ENCODE assay signal across 20 mouse cellular contexts in genomic region chr9:61261739-61262333, GRCm38 (mm10).
DNase-seq lines count a peak whose midpoint lies in the region; ATAC-seq and TF ChIP-seq lines count a peak whose summit lies in the region.
"Had no signal": no experiment of that assay in that cellular context is flagged by ENCODE, and none has a peak within 500 bp of the region (broad histone marks: within the 10 kb centered on the region; RNA-seq: fewer than 3 reads in every experiment).

No protein-coding gene starts in this region.

- no peak overlapping the region for H3K4me3 ChIP-seq in forebrain, embryonic 15.5 days
- H3K4me3 ChIP-seq in forebrain, embryonic 12.5 days (replicated peaks), result no peak overlapping the region
- no peak overlapping the region for H3K4me3 ChIP-seq in embryonic facial prominence, embryonic 10.5 days
- no peak overlapping the region for H3K4me3 ChIP-seq in hindbrain, embryonic 15.5 days
- no peak overlapping the region for H3K4me3 ChIP-seq in midbrain, postnatal 0 days (ENCODE audit: low read depth, low read length)
- no peak overlapping the region for H3K4me3 ChIP-seq in kidney, embryonic 15.5 days (replicated peaks)
- H3K4me3 ChIP-seq: heart, embryonic 13.5 days; myocyte had no signal

- H3K9ac ChIP-seq in forebrain, embryonic 15.5 days (replicated peaks), result no peak overlapping the region
- H3K9ac ChIP-seq in forebrain, embryonic 12.5 days, result no peak overlapping the region
- no peak overlapping the region for H3K9ac ChIP-seq in hindbrain, embryonic 15.5 days
- H3K9ac ChIP-seq in midbrain, postnatal 0 days (replicated peaks; ENCODE audit: low read length, poor library complexity, severe bottlenecking), result no peak overlapping the region
- H3K9ac ChIP-seq in kidney, embryonic 15.5 days, result no peak overlapping the region
- H3K9ac ChIP-seq: heart, embryonic 13.5 days had no signal

- H3K9me3 ChIP-seq in forebrain, embryonic 15.5 days, result no peaks in the 10 kb centered on the region; the same call in 1 of the 2 replicates
- H3K9me3 ChIP-seq in forebrain, embryonic 12.5 days, result 0 out of 2 replicates have a peak, but pooled peaks cover 6% of the 10 kb centered on the region
- H3K9me3 ChIP-seq in embryonic facial prominence, embryonic 10.5 days, result peaks cover 13% of the 10 kb centered on the region; the same call in 1 of the 2 replicates
- H3K9me3 ChIP-seq in hindbrain, embryonic 15.5 days, result no peaks in the 10 kb centered on the region
- H3K9me3 ChIP-seq in midbrain, postnatal 0 days (ENCODE audit: low read length), result peaks cover 3% of the 10 kb centered on the region; the same call in 1 of the 2 replicates
- peaks cover 5% of the 10 kb centered on the region; the same call in 1 of the 2 replicates for H3K9me3 ChIP-seq in kidney, embryonic 15.5 days (replicated peaks)

- peak; percentile 28 for DNase-seq in embryonic facial prominence, embryonic 10.5 days (ENCODE audit: low spot score)
- peak; percentile 54 for DNase-seq in midbrain, postnatal 0 days (ENCODE audit: low spot score)
- DNase-seq in adrenal gland, adult (ENCODE audit: inconsistent age in 2 of 2, low spot score in 1 of 2), result no peak
- DNase-seq: adrenal gland, postnatal 10 days; cerebellum, adult 8-10 months; heart, postnatal 36 days; kidney, postnatal 10 days; left cerebral cortex, postnatal 4 days; lung, adult 2 months; right cerebral cortex, postnatal 25 days had no signal

- WGBS in forebrain, embryonic 15.5 days, result 37% methylated on average over 12 of the region's 12 CpGs
- 63% methylated on average over 12 of the region's 12 CpGs for WGBS in forebrain, embryonic 12.5 days
- 49% methylated on average over 12 of the region's 12 CpGs for WGBS in embryonic facial prominence, embryonic 10.5 days
- 15% methylated on average over 12 of the region's 12 CpGs for WGBS in hindbrain, embryonic 15.5 days
- WGBS in midbrain, postnatal 0 days, result 13% methylated on average over 12 of the region's 12 CpGs
- WGBS in kidney, embryonic 15.5 days, result 33% methylated on average over 12 of the region's 12 CpGs

- peaks cover 19% of the 10 kb centered on the region for H3K4me1 ChIP-seq in forebrain, embryonic 15.5 days
- H3K4me1 ChIP-seq in forebrain, embryonic 12.5 days, result peaks cover 43% of the 10 kb centered on the region
- peaks cover 56% of the 10 kb centered on the region for H3K4me1 ChIP-seq in embryonic facial prominence, embryonic 10.5 days
- H3K4me1 ChIP-seq in hindbrain, embryonic 15.5 days (replicated peaks), result peaks cover 52% of the 10 kb centered on the region
- peaks cover 8% of the 10 kb centered on the region; the same call in 1 of the 2 replicates for H3K4me1 ChIP-seq in midbrain, postnatal 0 days (ENCODE audit: insufficient read depth, low read length)
- H3K4me1 ChIP-seq in kidney, embryonic 15.5 days, result peaks cover 34% of the 10 kb centered on the region

- 0 out of 2 replicates have a peak, but pooled peaks have one; percentile 38 for ATAC-seq in forebrain, embryonic 15.5 days (replicated peaks)
- no peak for ATAC-seq in forebrain, embryonic 12.5 days (ENCODE audit: low FRiP score)
- peak; percentile 52; the same call in 1 of the 2 replicates for ATAC-seq in hindbrain, embryonic 15.5 days (ENCODE audit: low FRiP score, low read depth)
- ATAC-seq in midbrain, postnatal 0 days (ENCODE audit: low FRiP score), result peak; percentile 34; the same call in 1 of the 2 replicates
- ATAC-seq in kidney, embryonic 15.5 days (replicated peaks; ENCODE audit: low FRiP score), result no peak
- no peak for ATAC-seq in megakaryocyte, adult 5-6 weeks (ENCODE audit: poor library complexity, severe bottlenecking)
- ATAC-seq: forebrain, embryonic 14.5 days; intestine, embryonic 16.5 days had no signal

- TF ChIP-seq CTCF in midbrain, postnatal 0 days (IDR thresholded peaks at IDR 0.05), result no peak

- H3K27me3 ChIP-seq in forebrain, embryonic 15.5 days, result no peaks in the 10 kb centered on the region
- H3K27me3 ChIP-seq in forebrain, embryonic 12.5 days, result peaks cover 8% of the 10 kb centered on the region; the same call in 1 of the 2 replicates
- peaks cover 49% of the 10 kb centered on the region for H3K27me3 ChIP-seq in embryonic facial prominence, embryonic 10.5 days (replicated peaks; ENCODE audit: low read depth, poor library complexity, severe bottlenecking)
- no peaks in the 10 kb centered on the region for H3K27me3 ChIP-seq in hindbrain, embryonic 15.5 days
- 0 out of 2 replicates have a peak, but pooled peaks cover 3% of the 10 kb centered on the region for H3K27me3 ChIP-seq in midbrain, postnatal 0 days (ENCODE audit: insufficient read depth, low read length)
- H3K27me3 ChIP-seq in kidney, embryonic 15.5 days, result peaks cover 14% of the 10 kb centered on the region; the same call in 1 of the 2 replicates

- no peak overlapping the region for H3K27ac ChIP-seq in forebrain, embryonic 15.5 days (replicated peaks)
- H3K27ac ChIP-seq in forebrain, embryonic 12.5 days, result no peak overlapping the region
- no peak overlapping the region for H3K27ac ChIP-seq in embryonic facial prominence, embryonic 10.5 days (replicated peaks)
- no peak overlapping the region for H3K27ac ChIP-seq in hindbrain, embryonic 15.5 days (replicated peaks)
- 0 out of 2 replicates have a peak overlapping the region, but pooled peaks have one; percentile 12 for H3K27ac ChIP-seq in midbrain, postnatal 0 days (ENCODE audit: low read depth, low read length)
- H3K27ac ChIP-seq in kidney, embryonic 15.5 days, result no peak overlapping the region
- H3K27ac ChIP-seq: heart, embryonic 13.5 days; macrophage had no signal

- no peak overlapping the region for H3K4me2 ChIP-seq in forebrain, embryonic 15.5 days (replicated peaks)
- no peak overlapping the region for H3K4me2 ChIP-seq in forebrain, embryonic 12.5 days
- H3K4me2 ChIP-seq in hindbrain, embryonic 15.5 days, result no peak overlapping the region
- no peak overlapping the region for H3K4me2 ChIP-seq in midbrain, postnatal 0 days (ENCODE audit: low read depth, low read length, poor library complexity, severe bottlenecking)
- no peak overlapping the region for H3K4me2 ChIP-seq in kidney, embryonic 15.5 days
- H3K4me2 ChIP-seq: heart, embryonic 13.5 days had no signal

- no peaks in the 10 kb centered on the region for H3K36me3 ChIP-seq in forebrain, embryonic 15.5 days
- H3K36me3 ChIP-seq in forebrain, embryonic 12.5 days (replicated peaks), result no peaks in the 10 kb centered on the region
- 0 out of 2 replicates have a peak, but pooled peaks cover 3% of the 10 kb centered on the region for H3K36me3 ChIP-seq in embryonic facial prominence, embryonic 10.5 days (replicated peaks)
- no peaks in the 10 kb centered on the region for H3K36me3 ChIP-seq in hindbrain, embryonic 15.5 days
- no peaks in the 10 kb centered on the region for H3K36me3 ChIP-seq in midbrain, postnatal 0 days (ENCODE audit: insufficient read depth, low read length)
- H3K36me3 ChIP-seq in kidney, embryonic 15.5 days, result no peaks in the 10 kb centered on the region
- H3K36me3 ChIP-seq: heart, embryonic 13.5 days had no signal

Comparison
In these comparisons a context has a peak if more than half of its experiments do, and no peak if none do; other contexts are left out.
1. ATAC-seq: peak in forebrain, embryonic 15.5 days (single experiment), hindbrain, embryonic 15.5 days (single experiment) and midbrain, postnatal 0 days (single experiment); none in forebrain, embryonic 12.5 days (single experiment), kidney, embryonic 15.5 days (single experiment) and megakaryocyte, adult 5-6 weeks (single experiment).
2. DNase-seq: peak in embryonic facial prominence, embryonic 10.5 days (single experiment) and midbrain, postnatal 0 days (single experiment); none in adrenal gland, adult (0 of 2).